Mouse (Mus musculus) neural tube, embryonic 12.5 days (tissue): ENCODE measurements at regions not wholly inside any gene's neighbourhood (a gene's known extent, or its start where the extent isn't known, plus 50 kb on each side); places are given as distances from the start of the nearest gene placed in this dataset.

ENCODE experiments used
- ATAC-seq: fragments of 200-750 bp; cut with Nextera tagmentation; 2 replicates; pipeline ENCODE4 v1.8.0; 2017; ENCODE audit warnings: low read depth, mild to moderate bottlenecking, moderate TSS enrichment, moderate library complexity; ENCODE audit not compliant: low FRiP score
- H3K27ac ChIP-seq: fragments of 300-500 bp; sonication (generic); 2 replicates; pipeline ENCODE4 v1.5.1; 2016
- H3K27me3 ChIP-seq: fragments of 300-500 bp; sonication (generic); replicated peaks from 2 replicates; pipeline ENCODE4 v1.6.1; 2016; ENCODE audit warnings: mild to moderate bottlenecking
- H3K36me3 ChIP-seq: fragments of 300-500 bp; sonication (generic); 2 replicates; pipeline ENCODE4 v1.6.1; 2016; ENCODE audit warnings: mild to moderate bottlenecking
- H3K4me1 ChIP-seq: fragments of 300-500 bp; sonication (generic); 2 replicates; pipeline ENCODE4 v1.6.1; 2016
- H3K4me2 ChIP-seq: fragments of 300-500 bp; sonication (generic); replicated peaks from 2 replicates; pipeline ENCODE4 v1.6.1; 2016; ENCODE audit warnings: mild to moderate bottlenecking
- H3K4me3 ChIP-seq: fragments of 300-500 bp; sonication (generic); 2 replicates; pipeline ENCODE4 v1.5.1; 2016
- H3K9ac ChIP-seq: fragments of 300-500 bp; sonication (generic); 2 replicates; pipeline ENCODE4 v1.6.1; 2016; ENCODE audit warnings: mild to moderate bottlenecking
- H3K9me3 ChIP-seq: fragments of 300-500 bp; sonication (generic); 2 replicates; pipeline ENCODE4 v1.6.1; 2016; ENCODE audit warnings: mild to moderate bottlenecking
- WGBS: fragments of 180-500 bp; shearing (Covaris S2); methylation state at CpG from one replicate; pipeline ENCODE4 v1.1.7; 2016; 5-methylcytosine and 5-hydroxymethylcytosine counted together

DNA sequence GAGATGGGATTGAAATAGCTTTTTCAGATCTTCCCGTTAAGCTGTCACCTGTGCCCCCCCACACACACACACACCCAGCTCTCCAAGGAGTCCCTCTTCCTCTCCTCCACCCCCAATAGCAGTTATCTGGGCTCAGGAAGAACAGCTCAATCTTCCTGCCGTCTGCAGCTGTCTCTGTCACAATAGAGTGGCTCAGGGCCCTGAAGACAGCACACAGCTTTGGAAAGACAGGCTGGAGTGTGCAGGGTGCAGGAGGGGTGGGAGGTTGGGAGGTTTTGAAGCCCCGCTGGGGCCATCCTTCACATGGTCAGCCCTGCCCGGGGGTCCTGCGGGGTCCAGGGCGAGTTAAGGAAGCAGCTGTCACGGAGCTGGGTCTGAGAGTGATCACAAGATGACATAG is 149.6 kb upstream of the Sdk2 start:
- 1% methylated on average over 7 of the region's 7 CpGs for WGBS
- peak; percentile 64 for ATAC-seq

GRCm38 (mm10) chr11:114215256-114215655 is 148.4 kb upstream of the Sdk2 start:
- Histone ChIP-seq H3K4me3 (no peak overlapping the region), H3K9ac (no peak overlapping the region), H3K9me3 (no peaks in the 10 kb centered on the region), H3K4me1 (peaks cover 34% of the 10 kb centered on the region), H3K27ac (no peak overlapping the region), H3K27me3 (no peaks in the 10 kb centered on the region), H3K36me3 (no peaks in the 10 kb centered on the region), H3K4me2 (no peak overlapping the region)
- WGBS: 79% methylated on average over 8 of the region's 8 CpGs
- no peak for ATAC-seq

More for the DNA sequence above, 149.6 kb upstream of the Sdk2 start:
- H3K4me1 ChIP-seq: peaks cover 34% of the 10 kb centered on the region
- no peak overlapping the region for H3K27ac ChIP-seq
- H3K36me3 ChIP-seq: no peaks in the 10 kb centered on the region
- H3K9me3 ChIP-seq: no peaks in the 10 kb centered on the region
- peak overlapping the region; percentile 58 for H3K4me2 ChIP-seq
- no peak overlapping the region for H3K4me3 ChIP-seq
- no peaks in the 10 kb centered on the region for H3K27me3 ChIP-seq
- H3K9ac ChIP-seq: no peak overlapping the region

- Histone ChIP-seq H3K4me1 (peaks cover 16% of the 10 kb centered on the region), H3K4me2 (no peak overlapping the region), H3K9ac (no peak overlapping the region), H3K9me3 (no peaks in the 10 kb centered on the region), H3K27me3 (no peaks in the 10 kb centered on the region), H3K36me3 (no peaks in the 10 kb centered on the region), H3K4me3 (no peak overlapping the region), H3K27ac (no peak overlapping the region)
- 59% methylated on average over 2 of the region's 2 CpGs for WGBS
- ATAC-seq: no peak
Measured at GRCm38 (mm10) chr11:114212136-114212535, 145.3 kb upstream of the Sdk2 start.

GRCm38 (mm10) chr11:114205192-114205591 is 138.3 kb upstream of the Sdk2 start:
- Histone ChIP-seq H3K4me2 (no peak overlapping the region), H3K27me3 (no peaks in the 10 kb centered on the region), H3K36me3 (no peaks in the 10 kb centered on the region), H3K4me3 (no peak overlapping the region), H3K9me3 (no peaks in the 10 kb centered on the region), H3K4me1 (0 out of 2 replicates have a peak, but pooled peaks cover 3% of the 10 kb centered on the region), H3K27ac (no peak overlapping the region), H3K9ac (no peak overlapping the region)
- WGBS: 41% methylated on average over 2 of the region's 2 CpGs
- no peak for ATAC-seq

DNA sequence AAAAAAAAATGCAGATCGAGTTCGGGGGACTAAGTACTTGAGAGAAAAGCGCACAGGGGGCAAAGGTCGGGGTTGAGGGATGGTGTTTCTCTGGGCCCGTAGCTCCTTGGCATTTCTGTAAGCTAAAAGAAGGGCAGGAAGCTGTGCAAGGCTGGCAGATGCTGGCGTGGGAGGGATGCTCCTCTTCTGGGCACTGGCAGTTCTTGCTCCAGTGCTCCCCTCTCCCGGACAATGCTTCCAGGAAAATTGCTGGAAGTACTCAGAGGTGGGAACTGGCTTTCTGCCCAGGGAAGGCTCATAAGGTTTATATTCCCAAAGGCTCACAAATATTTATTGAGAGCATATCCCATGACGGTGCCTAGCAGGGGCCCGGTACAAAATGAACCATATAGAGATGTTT is 136.6 kb upstream of the Sdk2 start:
- Histone ChIP-seq H3K9me3 (no peaks in the 10 kb centered on the region), H3K27me3 (no peaks in the 10 kb centered on the region), H3K4me1 (peaks cover 10% of the 10 kb centered on the region), H3K4me2 (no peak overlapping the region), H3K27ac (no peak overlapping the region), H3K4me3 (no peak overlapping the region), H3K9ac (no peak overlapping the region), H3K36me3 (no peaks in the 10 kb centered on the region)
- ATAC-seq: no peak
- 77% methylated on average over 9 of the region's 9 CpGs for WGBS

DNA sequence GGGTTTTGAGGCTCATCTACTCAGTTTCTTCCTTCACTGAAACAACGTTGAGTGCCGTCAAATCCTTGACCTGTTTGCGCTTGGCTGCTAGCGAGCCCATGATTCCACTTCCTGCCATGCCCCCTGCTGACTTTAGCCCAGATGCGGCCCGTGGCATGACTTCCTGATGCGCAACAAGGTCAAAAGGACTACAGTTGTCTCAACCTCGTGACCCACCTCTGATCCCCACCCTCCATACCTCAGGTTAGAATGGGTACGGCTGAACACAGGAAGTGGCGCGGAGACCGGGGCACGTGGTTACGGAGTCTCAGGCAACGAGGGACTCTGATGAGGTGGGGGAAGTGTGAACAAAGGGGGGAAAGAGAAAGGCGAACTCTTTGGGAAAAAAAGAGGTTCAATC is 135.6 kb upstream of the Sdk2 start:
- 89% methylated on average over 16 of the region's 16 CpGs for WGBS
- H3K9me3 ChIP-seq: no peaks in the 10 kb centered on the region
- H3K27ac ChIP-seq: no peak overlapping the region
- no peaks in the 10 kb centered on the region for H3K36me3 ChIP-seq
- no peak overlapping the region for H3K4me2 ChIP-seq
- no peaks in the 10 kb centered on the region for H3K27me3 ChIP-seq
- no peak overlapping the region for H3K4me3 ChIP-seq
- no peak overlapping the region for H3K9ac ChIP-seq
- H3K4me1 ChIP-seq: peaks cover 15% of the 10 kb centered on the region
- ATAC-seq: no peak

DNA sequence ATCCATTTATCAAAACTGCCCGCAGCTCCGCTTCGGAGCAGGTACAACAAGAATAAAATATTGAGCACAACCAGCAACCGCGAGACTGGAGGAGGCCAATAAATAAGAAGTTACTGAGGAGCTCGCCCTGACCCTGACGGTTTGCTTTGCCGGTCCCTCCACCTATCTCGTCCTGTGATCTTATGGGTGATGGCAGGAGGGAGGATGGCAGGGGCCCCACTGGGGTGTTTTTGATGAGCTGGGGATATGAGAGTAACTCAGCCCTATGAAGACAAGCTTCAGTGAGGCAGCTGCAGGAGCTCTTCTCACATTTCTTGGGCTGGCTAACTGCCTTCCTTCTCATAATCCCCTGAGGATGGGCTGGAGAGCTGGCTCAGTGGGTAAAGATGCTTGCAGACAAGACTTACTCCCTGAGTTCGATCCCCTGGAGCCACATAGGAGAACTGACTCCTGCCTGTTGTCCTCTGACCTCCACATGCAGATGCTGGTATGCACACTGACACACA is 132.3 kb upstream of the Sdk2 start:
- no peak for ATAC-seq
- no peak overlapping the region for H3K27ac ChIP-seq
- WGBS: 79% methylated on average over 10 of the region's 10 CpGs

DNA sequence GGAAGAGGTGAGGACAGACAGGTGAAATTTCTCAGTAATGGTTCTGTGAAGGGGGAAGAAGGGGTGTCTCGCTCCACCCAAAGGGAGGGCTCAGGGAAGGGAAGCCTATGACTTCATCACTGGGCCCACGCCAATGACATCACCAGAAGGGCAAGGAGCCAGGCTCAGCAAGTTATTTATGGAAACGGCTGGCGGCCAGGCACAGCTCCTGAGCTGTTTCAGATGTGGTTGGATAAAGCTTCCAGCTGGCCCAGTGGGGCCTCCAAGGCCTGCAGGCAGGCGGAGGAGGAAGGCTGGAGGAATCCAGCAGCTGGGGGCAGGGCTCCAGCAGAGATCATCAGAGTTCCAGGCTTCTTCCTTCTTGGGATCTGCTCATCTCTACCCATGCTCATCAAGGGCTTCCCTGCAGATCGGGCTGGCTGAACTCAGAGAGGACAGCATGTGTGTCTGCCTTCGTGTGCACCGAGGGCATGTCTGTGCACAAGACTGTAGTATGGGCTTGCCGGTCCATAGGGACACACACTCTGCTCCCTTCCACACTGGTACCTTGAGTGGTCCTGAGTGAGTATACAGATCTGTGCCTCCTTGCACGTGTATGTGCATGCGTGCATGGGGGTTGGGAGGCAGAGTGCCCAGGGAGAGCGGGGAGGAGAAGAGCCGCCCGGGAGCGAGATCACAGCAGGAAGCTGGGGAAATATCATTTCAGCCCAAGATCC is 131.6 kb upstream of the Sdk2 start:
- Histone ChIP-seq H3K4me2 (no peak overlapping the region; the same call in 1 of the 2 replicates), H3K9me3 (no peaks in the 10 kb centered on the region), H3K27ac (no peak overlapping the region; the same call in 1 of the 2 replicates), H3K4me1 (peaks cover 24% of the 10 kb centered on the region), H3K9ac (no peak overlapping the region), H3K36me3 (no peaks in the 10 kb centered on the region), H3K4me3 (no peak overlapping the region), H3K27me3 (no peaks in the 10 kb centered on the region)
- 0 out of 2 replicates have a peak, but pooled peaks have one; percentile 37 for ATAC-seq
- 58% methylated on average over 15 of the region's 15 CpGs for WGBS

More for the DNA sequence above, 132.3 kb upstream of the Sdk2 start:
- Histone ChIP-seq H3K4me3 (no peak overlapping the region), H3K9me3 (no peaks in the 10 kb centered on the region), H3K4me2 (no peak overlapping the region; the same call in 1 of the 2 replicates), H3K36me3 (no peaks in the 10 kb centered on the region), H3K9ac (no peak overlapping the region), H3K4me1 (peaks cover 24% of the 10 kb centered on the region), H3K27me3 (no peaks in the 10 kb centered on the region)

DNA sequence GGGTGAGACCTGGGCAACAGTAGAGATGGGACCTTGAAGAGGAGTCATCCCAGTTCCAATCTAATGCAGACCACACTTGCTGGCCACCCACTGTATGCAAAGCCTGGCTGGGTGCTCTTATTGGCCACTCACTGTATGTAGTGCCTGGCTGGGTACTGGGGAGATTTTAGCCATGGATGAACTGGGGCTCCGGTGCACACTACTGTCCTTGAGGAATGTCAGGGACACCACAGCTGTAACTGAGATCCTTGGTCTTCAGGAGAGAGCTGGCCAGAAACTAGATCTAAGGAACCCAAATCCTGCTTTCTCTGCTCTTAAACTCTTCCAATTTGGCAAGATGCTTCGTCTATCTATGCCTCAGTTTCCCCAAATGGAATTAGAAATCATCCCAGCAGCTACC is 128.4 kb upstream of the Sdk2 start:
- Histone ChIP-seq H3K9ac (no peak overlapping the region), H3K4me1 (peaks cover 29% of the 10 kb centered on the region), H3K9me3 (peaks cover 6% of the 10 kb centered on the region; the same call in 1 of the 2 replicates), H3K27ac (no peak overlapping the region), H3K4me3 (no peak overlapping the region), H3K27me3 (no peaks in the 10 kb centered on the region; the same call in 1 of the 2 replicates), H3K4me2 (no peak overlapping the region), H3K36me3 (no peaks in the 10 kb centered on the region)
- WGBS: 90% methylated on average over 2 of the region's 2 CpGs
- ATAC-seq: no peak

GRCm38 (mm10) chr11:114194055-114194706 is 127.3 kb upstream of the Sdk2 start:
- H3K27me3 ChIP-seq: no peaks in the 10 kb centered on the region; the same call in 1 of the 2 replicates
- no peak overlapping the region for H3K4me3 ChIP-seq
- no peak overlapping the region for H3K9ac ChIP-seq
- peaks cover 8% of the 10 kb centered on the region; the same call in 1 of the 2 replicates for H3K9me3 ChIP-seq
- no peaks in the 10 kb centered on the region for H3K36me3 ChIP-seq
- 53% methylated on average over 16 of the region's 16 CpGs for WGBS
- H3K4me2 ChIP-seq: no peak overlapping the region
- H3K4me1 ChIP-seq: peaks cover 26% of the 10 kb centered on the region
- no peak for ATAC-seq
- no peak overlapping the region for H3K27ac ChIP-seq

DNA sequence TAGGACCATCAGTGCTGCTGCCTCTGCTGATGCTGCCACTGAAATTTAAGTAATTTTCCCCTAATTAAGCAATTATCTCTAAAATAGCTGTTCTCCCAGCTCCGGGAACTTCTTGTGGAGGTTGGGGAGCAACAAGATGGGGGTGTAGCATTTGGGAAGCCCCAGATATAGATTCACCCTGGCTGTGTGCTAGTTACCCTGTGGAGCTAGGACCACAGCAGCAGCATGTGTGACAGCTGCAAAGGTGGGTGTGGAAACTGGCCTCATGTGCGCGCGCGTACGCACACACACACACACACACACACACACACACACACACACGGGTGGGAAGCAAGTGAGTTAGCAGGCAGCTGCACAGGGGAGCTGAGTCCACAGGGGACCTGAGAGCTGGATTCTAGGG is 126.2 kb upstream of the Sdk2 start:
- Histone ChIP-seq H3K9me3 (peaks cover 8% of the 10 kb centered on the region; the same call in 1 of the 2 replicates), H3K4me3 (no peak overlapping the region), H3K4me1 (peaks cover 15% of the 10 kb centered on the region), H3K4me2 (no peak overlapping the region), H3K27ac (no peak overlapping the region), H3K27me3 (no peaks in the 10 kb centered on the region; the same call in 1 of the 2 replicates), H3K9ac (no peak overlapping the region), H3K36me3 (no peaks in the 10 kb centered on the region)
- WGBS: 92% methylated on average over 7 of the region's 7 CpGs
- no peak for ATAC-seq

- no peak for ATAC-seq
- H3K27me3 ChIP-seq: no peaks in the 10 kb centered on the region; the same call in 1 of the 2 replicates
- no peak overlapping the region for H3K27ac ChIP-seq
- H3K4me3 ChIP-seq: no peak overlapping the region
- peaks cover 14% of the 10 kb centered on the region for H3K4me1 ChIP-seq
- WGBS: 64% methylated on average over 5 of the region's 5 CpGs
- H3K9me3 ChIP-seq: peaks cover 8% of the 10 kb centered on the region; the same call in 1 of the 2 replicates
- H3K36me3 ChIP-seq: no peaks in the 10 kb centered on the region
- H3K9ac ChIP-seq: no peak overlapping the region
- no peak overlapping the region for H3K4me2 ChIP-seq
Measured at GRCm38 (mm10) chr11:114191661-114192060, 124.8 kb upstream of the Sdk2 start.
